Mouse (Mus musculus) heart, adult 2 months (tissue): Measurements from ENCODE around the gene Rad50.

Experiments used
- CTCF ChIP-seq: fragments of 200-600 bp; IDR thresholded peaks from 2 replicates; pipeline ENCODE4 v1.8.1; 2022; ENCODE audit warnings: antibody characterized with exemption, mild to moderate bottlenecking, moderate library complexity
- POLR2A ChIP-seq: fragments of 200-500 bp; IDR thresholded peaks from 2 replicates; pipeline ENCODE4 v1.6.1; 2011; ENCODE audit warnings: mild to moderate bottlenecking, low read depth, low read length, control low read depth; ENCODE audit not compliant: insufficient read depth

DNA sequence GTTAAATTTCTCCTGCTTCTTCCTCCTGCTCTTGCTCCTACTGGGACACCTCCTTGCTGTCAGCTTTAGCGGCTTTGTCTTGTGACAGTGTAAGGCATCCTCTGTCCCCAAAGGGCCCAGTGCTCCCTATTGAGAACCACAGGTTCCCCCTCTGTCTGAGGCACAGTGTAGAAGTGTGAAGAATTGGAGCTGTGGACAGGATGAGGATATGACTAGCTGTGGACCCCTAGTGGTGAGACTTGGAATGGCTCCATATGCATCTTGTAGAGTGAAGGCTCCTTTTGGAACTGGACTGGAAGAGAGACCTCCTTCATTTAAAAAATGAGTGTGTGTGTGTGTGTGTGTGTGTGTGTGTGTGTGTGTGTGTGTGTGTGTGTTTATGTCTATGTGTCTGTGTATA, 79.3 kb downstream of the Rad50 start:
- TF ChIP-seq CTCF = peak; percentile 78
- no peak for TF ChIP-seq POLR2A
